Mouse (Mus musculus) spleen, postnatal 14 days (tissue): ENCODE measurements around the gene Cer1.

Experiments used
- DNase-seq, 2 experiments: peaks; one replicate each; pipeline ENCODE4 v3.0.0; 2021 to 2022; ENCODE audit warnings: low spot score in 2 of 2

Gene Cer1

DNA sequence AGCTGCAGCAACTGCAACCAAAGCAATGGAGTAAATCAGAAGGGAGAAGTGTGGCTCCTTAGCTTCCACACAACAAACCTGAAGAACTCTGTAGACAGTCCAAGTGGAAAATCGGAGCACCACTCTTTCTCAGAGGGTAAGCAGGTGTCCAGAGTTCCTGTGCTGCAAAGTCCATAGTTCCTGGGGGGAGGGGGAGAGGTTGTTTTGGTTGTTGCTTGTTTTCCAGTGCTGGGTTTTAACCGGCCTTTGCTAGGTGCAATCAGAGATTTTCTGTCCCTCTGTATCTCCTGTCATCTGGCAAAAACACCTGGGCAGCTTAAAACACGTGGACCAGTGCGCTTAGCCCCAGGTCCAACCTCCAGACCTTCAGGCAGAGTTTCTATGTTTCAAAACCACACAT lies 10.2 kb downstream of the Cer1 start:
- DNase-seq = no peak

DNA sequence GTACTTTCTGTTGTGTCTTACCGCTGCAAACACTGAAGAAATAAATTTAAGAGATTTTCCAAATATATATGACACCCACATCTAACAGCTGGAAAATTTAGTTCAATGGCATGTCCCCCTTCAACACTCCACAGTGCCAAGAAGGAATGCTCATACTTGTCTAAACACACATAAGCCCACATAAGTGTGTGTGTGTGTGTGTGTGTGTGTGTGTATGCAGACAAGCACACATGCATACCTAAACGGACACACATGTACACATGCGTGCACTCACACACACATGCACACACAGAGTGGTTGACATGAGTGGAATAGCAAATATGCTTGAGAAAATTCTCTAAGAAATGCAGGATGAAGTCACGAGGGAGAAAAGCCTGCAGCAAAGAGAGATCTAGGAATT lies 12.4 kb downstream of the Cer1 start:
- DNase-seq = no peak

- no peak for DNase-seq
Observed at GRCm38 (mm10) chr4:82872121-82872520, 12.8 kb downstream of the Cer1 start.

GRCm38 (mm10) chr4:82870931-82871330 lies 14.0 kb downstream of the Cer1 start:
- no peak for DNase-seq

GRCm38 (mm10) chr4:82867731-82868445 lies 17.1 kb downstream of the Cer1 start:
- DNase-seq = no peak

- no peak for DNase-seq
Observed at GRCm38 (mm10) chr4:82867111-82867510, 17.8 kb downstream of the Cer1 start.

DNA sequence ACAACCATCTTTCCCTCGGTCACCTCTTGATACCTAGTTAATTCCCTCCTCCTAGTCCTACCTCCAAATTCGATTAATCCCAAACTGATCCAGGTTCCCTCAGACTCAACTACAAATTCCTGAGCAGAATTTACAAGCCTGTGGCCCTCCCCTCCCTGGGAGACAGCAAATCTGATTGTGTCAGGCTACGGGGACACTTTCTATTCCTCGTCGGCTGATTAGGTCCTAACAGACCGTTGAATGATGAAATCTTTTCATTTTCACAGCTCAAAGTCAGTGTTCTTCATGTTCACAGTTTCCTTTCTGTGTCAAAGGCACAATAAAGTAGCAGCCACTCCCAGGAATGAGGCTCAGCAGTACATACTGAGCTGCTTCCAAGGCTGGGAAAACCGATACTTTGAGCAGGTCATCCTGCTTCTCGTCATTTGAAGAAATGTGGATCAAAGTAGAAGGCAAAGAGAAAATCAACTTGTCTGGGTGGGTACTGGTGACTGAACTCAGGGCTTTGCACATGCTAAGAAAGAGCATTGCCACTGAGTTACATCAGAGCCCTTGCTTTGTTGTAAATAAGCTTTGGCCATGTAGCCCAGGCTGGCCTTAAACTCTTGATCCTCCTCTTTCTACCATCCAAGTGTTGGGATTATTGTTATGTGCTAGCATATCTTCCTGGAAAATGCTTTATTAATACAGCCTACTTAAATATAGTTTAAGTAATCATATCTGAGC lies 19.8 kb downstream of the Cer1 start:
- DNase-seq = no peak

GRCm38 (mm10) chr4:82863316-82863715 lies 21.6 kb downstream of the Cer1 start:
- no peak for DNase-seq

DNA sequence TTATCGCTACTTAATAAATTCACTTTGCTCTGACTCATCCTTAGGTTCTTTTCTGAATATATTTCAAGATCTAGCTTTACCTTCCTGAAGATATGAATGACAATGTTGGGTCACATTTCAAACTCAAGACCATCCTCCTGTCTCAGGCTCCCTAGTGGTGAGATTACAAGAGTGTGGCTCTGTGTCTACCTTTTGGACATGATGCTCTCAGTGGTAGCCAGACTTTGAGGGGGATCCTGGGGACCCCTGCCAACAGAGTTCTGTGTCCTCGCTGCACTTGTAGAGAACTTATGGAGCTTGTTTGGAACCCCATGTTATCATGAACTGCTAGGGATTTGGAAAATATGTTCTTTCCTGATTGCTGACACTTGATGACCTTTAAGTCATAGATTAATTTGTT lies 23.5 kb downstream of the Cer1 start:
- no peak for DNase-seq

- DNase-seq = no peak
Observed at GRCm38 (mm10) chr4:82860566-82860965, 24.4 kb downstream of the Cer1 start.

GRCm38 (mm10) chr4:82859131-82860125 lies 25.5 kb downstream of the Cer1 start, which contains the start of gene Zdhhc21:
TSS of gene Zdhhc21 (minus strand) at chr4:82859958.
- peak; percentile 31 to 63 for DNase-seq

GRCm38 (mm10) chr4:82858431-82859010 lies 26.4 kb downstream of the Cer1 start:
- no peak for DNase-seq

DNA sequence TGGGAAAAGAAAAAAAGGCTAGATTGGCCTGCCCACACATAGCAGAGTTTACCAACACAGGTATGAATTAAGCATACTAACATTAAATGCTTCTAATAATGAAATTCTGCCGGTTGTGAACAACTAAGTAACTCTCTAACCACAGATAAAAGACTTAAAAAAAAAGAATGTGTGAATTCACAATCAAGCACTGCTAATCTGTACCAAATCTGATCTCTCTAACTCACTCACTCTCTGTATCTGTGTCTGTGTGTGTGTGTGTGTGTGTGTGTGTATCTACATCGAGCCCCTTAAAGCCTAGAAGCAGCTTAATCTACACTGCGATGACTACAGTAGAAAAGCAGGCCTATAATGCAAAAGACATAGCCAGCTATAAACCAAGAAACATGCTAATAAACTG lies 28.0 kb downstream of the Cer1 start:
- DNase-seq = no peak

DNA sequence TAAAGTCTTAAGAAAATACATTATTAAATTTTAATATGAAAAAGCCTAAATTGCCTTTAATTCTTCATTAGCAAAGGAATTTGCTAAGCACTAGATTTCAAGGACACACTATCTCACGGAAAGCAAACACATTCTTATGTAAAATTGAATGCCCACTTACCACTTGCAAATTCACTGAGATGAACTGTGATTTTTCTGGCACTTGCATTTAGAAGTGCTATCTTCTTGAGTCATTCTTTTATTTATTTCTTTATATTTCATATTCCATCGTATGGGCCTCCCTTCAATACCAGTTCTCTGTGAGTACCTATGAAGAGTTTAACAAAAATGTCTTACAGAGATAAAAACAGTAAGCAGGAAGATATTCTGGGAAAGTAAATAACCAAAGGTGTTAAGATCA lies 31.1 kb downstream of the Cer1 start:
- no peak for DNase-seq

DNA sequence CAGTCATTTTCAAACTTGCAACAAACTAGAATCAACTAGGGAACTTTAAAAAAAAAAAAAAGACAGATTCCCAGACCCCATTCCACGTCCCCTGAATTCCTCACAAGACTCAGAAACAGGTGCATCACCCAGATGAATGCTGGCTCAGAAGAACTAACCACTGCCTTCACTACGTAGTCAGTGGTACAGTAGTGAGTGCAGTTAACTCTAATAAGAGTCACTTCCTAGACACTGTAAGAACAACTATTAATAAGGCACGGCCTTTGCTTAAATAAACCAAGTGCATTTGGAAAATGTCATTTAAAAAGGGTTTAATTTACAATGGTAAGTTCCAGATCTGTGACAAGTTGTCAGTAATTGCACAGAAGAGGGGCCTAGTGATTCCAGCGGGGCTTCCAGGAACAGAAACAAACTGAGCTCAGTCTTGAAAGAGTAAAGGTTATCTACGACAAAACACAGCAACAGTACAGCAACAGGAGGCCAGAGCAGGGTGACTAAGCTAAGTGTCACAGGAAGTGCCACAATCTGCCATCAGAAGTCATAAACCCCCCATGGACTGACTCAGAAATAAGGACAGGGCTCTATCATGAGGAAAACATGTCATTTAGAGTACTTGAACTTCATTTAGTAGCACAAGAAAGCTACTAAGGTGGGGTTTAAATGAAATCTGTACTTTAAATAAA lies 36.3 kb downstream of the Cer1 start:
- DNase-seq = no peak

- no peak for DNase-seq
Observed at GRCm38 (mm10) chr4:82837526-82838240, 47.3 kb downstream of the Cer1 start.
